Mouse (Mus musculus): ENCODE measurements around the gene Tbx2.

GRCm38 (mm10) chr11:85814678-85815077 is 17.7 kb upstream of the Tbx2 start:
- no peak for TF ChIP-seq EP300 (IDR thresholded peaks at IDR 0.05; ENCODE audit: low read length)
- TF ChIP-seq POLR2A (IDR thresholded peaks at IDR 0.05; ENCODE audit: low read depth, low read length), result no peak
- TF ChIP-seq CTCF (conservative IDR thresholded peaks at IDR 0.05 in 1 of 2, IDR thresholded peaks at IDR 0.05 in 1 of 2; ENCODE audit: low read depth in 2 of 2, low read length in 2 of 2), result no peak
- TF ChIP-seq TCF12 (IDR thresholded peaks at IDR 0.05; ENCODE audit: low read depth, low read length), result no peak
- TF ChIP-seq IRF4 (IDR thresholded peaks at IDR 0.05; ENCODE audit: low read depth, low read length), result no peak
- TF ChIP-seq ZKSCAN1 (IDR thresholded peaks at IDR 0.05; ENCODE audit: borderline replicate concordance, low read depth, low read length), result no peak
- no peak for TF ChIP-seq CHD1 (IDR thresholded peaks at IDR 0.05; ENCODE audit: low read depth, low read length)
- no peak for TF ChIP-seq USF1 (IDR thresholded peaks at IDR 0.05; ENCODE audit: low read depth, low read length)
- no peak for TF ChIP-seq KAT2A (IDR thresholded peaks at IDR 0.05; ENCODE audit: insufficient replicate concordance, low read length)
- TF ChIP-seq MAX (IDR thresholded peaks at IDR 0.05; ENCODE audit: low read length), result no peak
- TF ChIP-seq MYC (IDR thresholded peaks at IDR 0.05; ENCODE audit: low read depth, low read length), result no peak
- TF ChIP-seq CHD2 (IDR thresholded peaks at IDR 0.05; ENCODE audit: low read length), result no peak
